Mouse (Mus musculus) gastrocnemius, postnatal 36 days (tissue): ENCODE measurements around the gene Wscd2. TPM values are rescaled to one million over a fixed set of nuclear protein-coding genes. Genes with fewer than 3 reads are reported as not detected.

Source experiments
- DNase-seq, 2 experiments: peaks; one replicate each; pipeline ENCODE4 v3.0.0; 2022
- intact Hi-C: fragments of 180-260 bp; cut with DNase I; formaldehyde crosslinking; loops from one replicate; pipeline ENCODE4 v1.15.1; 2025
- total RNA-seq, 2 experiments: library from RNA; stranded (reverse); gene quantifications; 2 replicates each; pipeline ENCODE4 v1.2.3; 2021

Wscd2 gene
- total RNA-seq, 2 experiments from 2014 or later = 0.23 to 0.30 TPM

DNA sequence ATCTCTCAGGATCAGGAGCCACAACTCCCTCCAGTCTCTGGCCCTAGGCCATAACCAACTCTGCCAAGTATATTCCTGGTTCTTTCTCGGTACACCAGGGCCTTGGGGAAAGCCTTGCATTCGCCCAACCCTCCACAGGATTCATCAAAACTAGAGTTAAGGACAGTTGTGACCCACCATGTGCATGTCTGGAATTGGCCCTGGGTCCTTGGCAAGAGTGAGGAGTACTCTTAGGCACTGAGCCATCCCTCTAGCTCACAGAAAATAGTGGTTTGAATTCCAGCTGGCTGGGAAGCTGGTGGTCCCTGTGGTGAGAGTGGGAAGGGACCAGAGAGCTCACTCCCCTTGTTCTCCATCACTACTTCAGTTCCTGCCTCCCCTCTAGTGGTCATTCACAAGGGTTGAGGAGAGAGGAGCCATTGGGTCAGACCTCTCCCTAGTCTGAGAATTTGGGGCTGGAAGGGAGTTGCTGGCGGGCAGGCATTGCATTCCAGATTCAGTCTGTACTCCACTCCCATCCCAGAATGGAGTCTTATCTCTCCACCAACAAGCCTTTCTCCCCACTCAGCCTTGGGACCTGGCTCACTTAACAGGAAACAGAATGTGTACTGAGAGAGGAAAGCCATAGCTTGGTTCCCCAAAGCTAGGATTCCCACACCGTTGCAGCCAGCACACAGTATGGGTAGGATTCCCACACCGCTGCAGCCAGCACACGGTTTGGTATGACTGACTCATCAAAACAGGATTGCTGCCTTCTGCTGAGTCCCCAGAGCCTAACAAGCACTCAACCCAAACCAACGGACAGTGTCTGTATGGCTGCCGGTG is 117.0 kb downstream of the Wscd2 start:
- intact Hi-C loops = no loop called here
- DNase-seq = no peak

DNA sequence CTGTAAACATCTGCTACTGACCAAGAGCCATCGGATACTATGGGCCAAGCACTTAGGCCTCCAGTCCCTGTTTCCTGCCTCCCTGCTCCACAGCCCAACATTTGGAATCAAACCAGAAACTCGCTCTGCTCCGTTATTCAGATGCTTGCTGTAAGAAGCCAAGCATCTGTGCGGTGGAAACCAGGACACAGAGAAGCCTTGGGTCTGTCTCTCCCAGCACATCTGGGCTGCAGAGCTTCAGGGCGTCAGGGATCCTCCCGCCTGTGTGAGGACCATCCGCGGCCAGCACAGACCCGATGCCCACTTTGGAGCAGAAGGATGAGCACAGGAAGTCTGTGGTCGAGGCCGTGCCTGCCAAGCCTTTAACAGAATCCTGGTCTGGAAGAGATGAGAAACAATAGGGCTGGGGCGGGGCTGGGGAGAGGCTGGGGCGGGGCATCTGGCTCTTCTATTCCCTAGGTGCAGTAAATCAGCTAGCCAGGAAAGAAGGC is 117.9 kb downstream of the Wscd2 start:
- DNase-seq = peak; percentile 41 to 50

DNA sequence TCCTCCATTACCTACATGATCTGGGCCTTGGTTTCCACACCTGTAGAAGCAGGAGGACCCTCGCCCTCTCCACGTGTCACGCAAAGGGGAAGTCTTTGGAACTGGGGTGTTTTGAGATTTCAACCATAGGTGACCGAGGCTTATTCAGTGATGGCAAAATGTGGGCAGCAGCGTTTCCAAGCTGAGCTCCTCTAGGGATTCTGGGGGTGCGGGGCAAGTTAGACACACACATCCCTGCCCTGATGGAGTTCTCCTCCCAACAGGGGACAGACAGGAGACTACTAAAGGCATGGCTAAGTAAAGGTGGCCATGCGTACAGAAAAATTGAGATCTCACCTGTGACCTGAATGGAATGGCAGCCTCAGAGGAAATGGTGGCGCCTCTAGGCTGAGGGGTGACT is 118.4 kb downstream of the Wscd2 start:
- intact Hi-C loops = no loop called here
- DNase-seq = no peak

More for the DNA sequence above, 117.9 kb downstream of the Wscd2 start:
- intact Hi-C loops = no loop called here

DNA sequence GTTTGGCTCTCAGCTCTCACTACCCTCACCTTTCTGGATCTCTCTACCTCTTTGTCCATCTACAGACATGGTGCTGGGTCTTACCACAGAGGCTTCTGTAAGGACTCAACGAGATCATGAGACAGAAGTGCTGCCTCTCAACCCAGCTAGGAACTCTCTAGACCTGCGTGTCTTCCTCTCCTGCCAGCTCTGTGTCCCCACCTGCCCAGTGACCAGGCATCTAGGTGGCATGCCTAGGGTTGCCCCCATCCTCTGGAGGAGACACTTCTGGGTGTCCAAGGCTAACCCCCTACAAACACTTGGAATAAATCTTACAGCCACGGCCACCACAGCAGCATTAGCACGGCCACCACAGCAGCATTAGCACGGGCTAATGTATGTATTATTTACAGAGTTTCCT is 119.8 kb downstream of the Wscd2 start:
- intact Hi-C loops = no loop called here
- no peak for DNase-seq

DNA sequence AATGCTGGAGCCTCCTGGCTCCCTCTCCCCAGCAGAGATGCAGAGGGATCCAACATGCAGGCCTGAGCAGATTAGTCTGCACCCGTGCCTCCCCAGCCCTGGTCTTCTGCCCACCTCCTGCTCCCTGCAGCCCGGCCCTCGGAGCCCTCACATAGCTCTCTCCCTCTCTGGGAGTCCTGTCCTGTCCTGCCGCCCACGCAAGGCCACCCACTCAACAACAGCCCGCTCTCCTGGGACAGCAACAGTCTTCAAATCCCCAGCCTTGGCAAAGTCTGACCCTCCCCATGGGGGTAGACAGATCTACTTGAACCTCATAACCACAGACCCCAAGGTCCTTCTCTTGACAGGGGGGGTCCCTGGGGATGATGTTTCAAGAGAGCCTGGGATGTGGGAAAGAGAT is 120.4 kb downstream of the Wscd2 start:
- intact Hi-C loops = no loop called here
- DNase-seq = no peak

DNA sequence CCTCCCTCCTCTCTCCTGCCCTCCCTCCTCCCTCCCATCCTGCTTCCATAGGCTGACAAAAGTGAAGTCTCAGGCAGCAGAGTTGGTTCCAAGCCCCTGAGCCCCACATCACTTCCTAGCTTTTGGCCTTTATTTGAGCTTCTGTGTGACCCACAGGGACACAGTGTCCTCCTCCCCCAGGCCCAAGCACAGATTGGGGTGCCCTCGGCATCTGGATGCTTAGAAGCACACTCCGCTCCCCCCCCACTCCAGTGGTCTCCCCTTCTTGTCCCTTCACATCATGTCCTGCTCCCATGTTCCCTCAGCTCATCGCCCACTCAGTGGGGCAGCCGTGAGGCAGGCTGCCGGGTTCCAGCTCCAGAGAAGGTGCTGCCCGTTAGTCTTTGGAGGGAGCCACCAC is 121.0 kb downstream of the Wscd2 start:
- intact Hi-C loops = no loop called here
- DNase-seq = no peak

DNA sequence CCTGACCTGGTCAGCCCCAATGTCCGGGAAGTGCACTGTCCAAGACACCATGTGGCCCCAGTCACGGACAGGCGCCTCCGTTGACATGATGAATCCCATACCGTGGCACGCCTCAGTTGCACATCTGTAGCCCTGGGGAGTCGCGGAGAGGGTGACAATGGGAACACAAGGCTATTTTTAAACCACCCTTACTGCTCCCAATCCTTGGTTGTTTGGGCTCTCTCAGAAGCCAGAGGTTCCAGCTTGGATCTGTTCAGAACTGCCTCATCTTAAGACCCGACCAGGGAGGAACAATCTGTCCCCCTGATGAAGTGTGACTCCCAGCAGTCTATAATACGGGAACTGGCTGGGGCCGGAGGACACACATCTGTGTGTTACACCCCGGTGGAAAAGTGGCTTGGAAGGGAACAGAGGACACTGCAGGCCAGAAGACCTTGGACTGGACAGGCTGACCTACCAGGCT is 121.7 kb downstream of the Wscd2 start:
- DNase-seq = peak in 1 of 2 experiments; percentile 54

DNA sequence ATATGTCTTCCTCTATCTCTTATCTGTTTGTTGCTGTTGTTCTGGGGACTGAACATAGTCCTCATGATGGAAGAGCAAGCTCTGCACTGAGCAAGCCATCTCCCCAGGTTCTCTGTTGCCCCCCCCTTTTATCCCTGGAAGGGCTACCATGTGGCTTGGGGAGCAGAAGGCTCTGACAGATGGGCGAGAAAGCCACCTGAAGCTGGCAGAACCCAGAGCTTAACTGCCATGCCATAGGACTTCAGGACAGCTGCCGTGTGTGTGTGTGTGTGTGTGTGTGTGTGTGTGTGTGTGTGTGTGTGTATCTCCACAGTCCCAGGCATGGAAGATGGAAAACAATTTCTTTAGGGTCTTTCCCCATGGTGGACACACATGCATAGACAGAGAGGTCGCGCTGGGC is 128.6 kb downstream of the Wscd2 start:
- no peak for DNase-seq
- intact Hi-C loops = no loop called here

More for the DNA sequence above, 121.7 kb downstream of the Wscd2 start:
- intact Hi-C loops = no loop called here

DNA sequence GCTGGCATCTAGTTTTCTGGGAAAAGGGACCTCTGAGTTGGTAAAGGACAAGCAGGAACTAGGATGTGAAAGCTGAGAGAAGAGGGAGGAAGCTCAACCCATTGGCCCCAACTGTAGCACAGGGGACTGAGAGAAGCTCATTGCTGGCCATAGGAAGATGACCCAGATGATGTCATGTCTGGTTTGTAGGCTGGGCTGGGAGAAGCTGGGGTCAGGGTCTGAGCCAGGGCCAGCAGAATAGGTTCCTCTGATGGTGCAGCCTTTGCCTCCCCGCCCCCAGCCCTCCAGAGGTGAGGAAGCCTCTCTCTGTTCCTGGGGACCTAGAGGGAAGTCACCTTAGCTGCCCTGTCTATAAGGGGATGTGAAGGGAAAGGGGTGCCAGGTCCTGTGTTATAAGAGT is 129.0 kb downstream of the Wscd2 start:
- intact Hi-C loops = no loop called here
- no peak for DNase-seq

DNA sequence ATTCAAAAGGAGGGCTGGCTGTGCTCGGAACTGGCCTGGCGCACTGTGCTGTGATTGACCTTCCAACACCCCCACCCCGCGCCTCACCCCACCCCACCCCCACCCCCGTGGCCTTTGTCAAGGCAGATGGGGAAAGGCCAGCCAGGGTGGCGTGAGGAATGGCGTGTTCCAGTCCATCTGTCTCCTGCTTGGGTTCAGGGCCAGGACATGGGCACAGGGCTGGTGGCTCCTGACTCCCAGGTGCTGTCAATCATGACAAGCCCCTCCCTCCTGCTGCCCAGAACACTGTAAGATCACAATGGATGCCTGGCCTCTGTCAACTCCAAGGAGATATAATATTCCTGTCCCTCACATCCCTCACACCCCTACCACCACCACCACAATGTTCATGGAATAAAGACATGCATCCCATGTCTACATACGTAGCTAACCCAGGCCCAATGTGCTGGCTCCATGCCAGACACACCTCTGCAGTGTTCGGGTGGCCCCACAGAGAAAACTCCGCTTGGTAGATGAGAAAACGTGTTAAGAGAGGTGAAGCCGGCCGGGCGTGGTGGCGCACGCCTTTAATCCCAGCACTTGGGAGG is 130.1 kb downstream of the Wscd2 start:
- DNase-seq = no peak
- intact Hi-C loops = no loop called here

DNA sequence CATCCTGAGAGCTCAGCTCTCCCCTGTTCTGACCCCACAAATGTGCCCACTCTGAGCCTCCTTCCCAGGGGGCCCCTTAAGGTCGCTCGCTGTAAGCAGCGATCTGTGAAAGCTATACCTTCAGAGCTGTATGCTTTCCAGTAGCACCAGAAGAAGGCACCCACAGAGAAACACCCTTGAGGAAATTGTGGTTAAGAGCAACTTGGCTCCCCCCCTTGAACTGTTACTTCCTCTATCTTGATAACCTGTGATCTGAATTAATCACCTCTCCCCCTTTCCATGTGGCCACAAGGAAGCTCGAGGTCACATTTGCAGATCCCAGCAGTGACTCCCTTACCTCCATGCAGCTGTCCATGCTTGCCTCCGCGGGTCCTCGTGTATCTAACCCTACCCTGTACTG is 130.9 kb downstream of the Wscd2 start:
- intact Hi-C loops = no loop called here
- no peak for DNase-seq

DNA sequence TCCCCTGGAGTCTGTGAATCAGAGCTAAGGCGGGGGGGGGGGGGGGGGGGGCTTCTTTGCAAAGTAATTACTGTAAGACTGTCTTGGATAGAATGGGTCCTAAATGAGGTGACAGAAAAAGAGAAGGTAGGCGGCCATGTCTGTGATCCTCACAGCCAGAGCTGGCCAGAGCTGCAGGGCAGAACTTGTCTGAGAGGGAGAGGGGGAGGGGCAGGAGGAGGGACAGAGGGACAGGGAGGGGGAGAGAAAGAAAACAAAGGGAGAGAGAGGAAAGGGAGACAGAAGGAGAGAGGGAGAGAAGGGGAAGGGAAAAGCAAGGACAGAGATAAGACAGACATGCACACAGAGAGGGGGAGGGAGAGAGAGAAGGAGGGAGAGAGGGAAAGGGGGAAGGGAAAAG is 132.9 kb downstream of the Wscd2 start:
- intact Hi-C loops = no loop called here
- no peak for DNase-seq

DNA sequence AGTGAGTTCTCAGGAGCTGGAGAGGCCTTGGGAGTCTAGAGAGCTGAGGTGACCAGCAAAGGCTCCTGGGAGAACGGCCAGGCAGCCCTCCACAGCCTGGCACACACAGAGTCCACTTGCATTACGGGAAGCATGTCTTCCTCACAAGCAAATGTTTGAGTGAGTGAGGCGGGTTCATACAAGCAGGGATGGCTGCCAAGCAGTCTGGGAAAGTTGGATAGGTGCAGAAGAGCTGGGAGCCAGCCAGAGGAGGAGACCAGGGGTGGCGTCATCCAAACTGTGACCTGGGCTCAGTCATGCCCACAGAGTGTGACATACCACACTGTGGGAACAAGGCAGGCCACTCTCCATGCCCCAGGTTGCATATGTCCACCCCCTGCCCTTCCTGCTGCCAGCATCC is 134.9 kb downstream of the Wscd2 start:
- DNase-seq = no peak
- intact Hi-C loops = no loop called here

DNA sequence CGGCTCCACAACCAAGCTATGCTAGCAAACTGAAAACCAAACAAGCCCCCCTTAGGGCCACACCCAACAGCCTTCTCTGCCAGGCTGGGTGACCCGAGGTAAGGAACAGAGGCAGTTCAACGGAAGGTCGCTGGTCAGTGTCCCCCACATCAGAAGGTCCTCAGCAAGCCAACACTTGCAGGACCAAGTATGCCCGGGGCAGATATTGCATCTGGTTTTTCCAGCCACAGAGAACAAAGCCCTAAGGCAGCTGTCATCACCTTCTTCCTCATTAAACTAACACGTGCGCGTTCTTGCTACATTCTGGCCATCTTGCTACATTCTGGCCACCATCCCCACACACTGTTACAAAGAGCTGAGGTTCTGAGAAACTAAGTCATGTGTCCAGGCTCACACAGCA is 136.2 kb downstream of the Wscd2 start:
- intact Hi-C loops = no loop called here
- no peak for DNase-seq

DNA sequence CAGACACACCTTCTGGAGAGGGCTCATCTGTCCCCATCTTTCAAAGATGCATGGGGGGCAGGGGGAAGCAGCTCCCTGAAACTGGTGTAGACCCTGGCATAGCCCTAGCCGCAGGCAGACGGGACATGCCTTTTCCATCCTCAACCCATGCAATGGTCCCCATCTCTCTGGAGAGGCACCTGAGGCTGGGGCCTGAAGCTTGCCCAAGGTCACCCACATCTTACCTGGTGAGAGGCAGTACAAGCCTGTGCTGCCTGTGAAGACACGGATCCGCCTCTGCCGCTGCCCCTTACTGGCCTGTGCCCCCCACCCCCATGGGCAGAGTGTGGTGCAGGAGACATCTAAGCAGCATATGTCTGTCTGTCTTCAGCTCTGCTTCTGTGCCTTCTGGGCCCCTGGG is 136.9 kb downstream of the Wscd2 start:
- intact Hi-C loops = no loop called here
- no peak for DNase-seq

DNA sequence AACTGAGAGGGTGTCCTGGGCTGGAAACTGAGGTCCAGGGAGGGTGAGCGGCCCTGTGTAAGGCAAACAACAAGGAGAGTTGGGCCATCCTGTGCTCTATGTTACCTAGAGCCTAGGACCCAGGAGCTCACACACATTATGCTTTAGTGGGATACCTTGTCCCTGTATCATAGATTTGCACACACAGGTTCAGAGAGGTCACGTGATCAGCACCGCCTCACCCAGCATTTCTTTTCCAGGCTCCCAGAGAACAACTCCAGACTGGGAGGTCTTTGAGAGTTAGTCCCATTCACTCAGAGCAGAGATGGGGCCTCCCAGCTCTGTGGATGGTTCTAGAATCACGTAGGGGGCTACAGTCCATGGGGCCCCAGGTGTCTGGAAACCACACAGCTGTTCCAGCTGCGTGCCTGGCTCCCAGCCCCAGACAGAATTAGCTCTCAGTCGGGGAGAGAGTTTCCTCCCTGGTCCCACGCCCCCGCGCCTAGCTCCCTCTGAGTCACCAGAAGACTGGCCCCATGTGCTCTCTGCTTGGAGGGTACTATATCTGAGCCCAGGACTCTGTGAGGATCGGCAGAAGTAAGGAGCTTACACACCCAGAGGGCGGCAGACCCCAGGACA is 137.8 kb downstream of the Wscd2 start:
- peak; percentile 49 to 54 for DNase-seq
- intact Hi-C loops = no loop called here

DNA sequence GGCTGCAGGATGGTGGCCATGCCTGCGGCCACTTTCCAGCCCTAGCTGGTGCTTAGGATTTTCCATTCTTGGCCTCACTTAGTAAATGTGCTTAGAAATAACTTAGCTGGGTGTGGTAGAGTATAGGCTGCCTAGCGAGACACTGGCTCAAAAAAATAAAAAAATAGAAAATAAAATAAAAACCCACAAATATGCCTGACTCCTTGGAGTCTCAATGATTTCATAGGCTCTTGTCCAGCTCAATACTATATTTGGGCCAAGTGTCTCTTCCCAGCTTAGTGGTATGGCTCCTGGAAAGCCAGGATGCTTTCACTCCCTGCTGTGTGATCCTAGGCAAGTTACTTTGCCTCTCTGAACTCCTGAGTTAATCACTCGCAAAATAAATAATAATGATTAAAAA is 139.1 kb downstream of the Wscd2 start:
- intact Hi-C loops = no loop called here
- no peak for DNase-seq

DNA sequence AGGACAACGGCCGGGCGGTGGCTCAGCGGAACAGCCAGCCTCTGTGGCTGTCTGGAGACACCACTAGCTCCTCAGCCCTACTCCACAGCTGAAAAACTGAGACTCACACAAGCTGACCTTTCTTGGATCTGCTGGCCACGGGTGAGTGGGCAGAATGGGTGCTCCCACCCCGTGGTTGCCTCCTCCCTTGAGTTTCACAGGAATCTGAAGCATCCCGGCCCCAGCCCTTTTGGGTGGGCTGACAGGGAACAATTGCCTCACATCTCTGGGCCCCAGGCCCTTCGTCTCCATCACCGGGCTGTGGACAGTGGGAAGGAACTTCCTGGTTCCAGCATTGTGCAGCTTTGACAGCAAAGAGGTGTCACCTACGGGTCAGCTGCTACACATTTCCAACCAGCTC is 140.0 kb downstream of the Wscd2 start:
- no peak for DNase-seq
- intact Hi-C loops = no loop called here

DNA sequence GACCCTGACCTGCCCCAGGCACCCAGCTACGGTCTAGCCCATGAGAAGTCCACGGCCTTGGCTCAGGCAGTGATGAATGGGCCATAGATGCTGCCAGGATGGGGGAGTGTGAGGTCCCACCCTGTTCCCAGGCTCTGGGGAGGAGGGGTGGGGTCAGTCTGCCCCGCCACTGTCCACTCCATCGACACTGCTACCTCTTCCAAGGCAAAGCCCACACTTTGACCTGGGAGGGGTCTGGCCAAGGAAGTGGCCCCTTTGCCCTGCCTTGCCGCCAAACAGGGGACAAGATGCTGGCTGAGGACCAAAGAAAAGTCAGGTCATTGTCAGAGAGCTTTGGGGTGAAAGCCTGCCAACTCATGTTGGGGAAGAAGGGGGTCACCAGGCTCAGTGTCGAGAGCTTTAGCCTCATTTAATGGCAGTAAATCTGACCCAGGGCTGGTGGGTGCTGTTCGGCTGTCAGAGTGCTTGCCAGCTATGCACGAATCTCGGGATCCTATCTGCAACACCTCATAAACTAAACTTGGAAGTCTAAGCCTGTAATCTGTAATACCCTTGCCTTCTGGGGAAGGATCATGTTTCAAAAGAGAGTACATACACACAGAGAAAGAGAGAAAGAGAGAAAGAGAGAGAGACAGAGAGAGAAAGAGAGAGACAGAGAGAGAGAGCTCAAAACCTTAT is 143.0 kb downstream of the Wscd2 start:
- intact Hi-C loops = no loop called here
- no peak for DNase-seq

DNA sequence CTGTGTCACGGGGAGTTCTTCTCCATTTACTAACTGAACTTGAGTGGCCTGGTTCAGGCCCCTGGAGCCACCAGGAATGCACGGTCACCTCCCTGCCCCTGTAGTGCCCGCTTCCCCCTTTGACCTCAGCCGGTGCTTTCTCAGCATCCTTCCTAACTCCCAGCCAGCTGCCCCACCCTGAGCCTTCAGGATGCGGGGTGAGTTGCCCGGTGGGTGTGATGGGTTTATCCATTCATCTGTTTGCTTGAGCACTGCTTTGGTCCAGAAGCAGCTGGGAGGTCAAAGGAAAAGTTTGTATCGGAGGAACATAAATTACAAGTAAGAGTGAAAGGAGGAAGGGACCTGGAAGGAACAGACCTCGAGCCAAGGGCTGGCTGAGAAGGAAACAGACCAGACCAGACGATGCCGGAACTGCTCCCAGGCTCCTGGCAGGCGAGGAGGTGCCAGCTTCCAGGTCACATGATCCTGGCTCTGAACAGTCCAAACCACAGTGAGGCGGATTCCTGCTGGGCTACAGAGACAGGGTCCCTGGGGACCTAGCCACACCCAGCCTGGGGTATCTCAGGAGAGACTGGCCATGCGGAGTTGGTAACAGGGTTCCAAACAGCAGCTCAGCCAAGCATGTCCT is 144.0 kb downstream of the Wscd2 start:
- peak; percentile 61 to 69 for DNase-seq
- intact Hi-C loops = no loop called here
